Mouse (Mus musculus) stomach, postnatal 0 days (tissue): ENCODE measurements around the gene Cyp4a12b. TPM values are rescaled to one million over a fixed set of nuclear protein-coding genes. Genes with fewer than 3 reads are reported as not detected.
A peak's percentile ranks its signal among the peaks of the same experiment; 100 is the strongest.
"Not testable (repeated sequence)": the region's sequence is repeated elsewhere in the genome, so short reads cannot be mapped to it uniquely, and the experiment has no call there.

Experiments used
- ATAC-seq: fragments of 200-750 bp; cut with Nextera tagmentation; 2 replicates; pipeline ENCODE4 v1.8.0; 2017; ENCODE audit not compliant: low FRiP score, low TSS enrichment
- DNase-seq: peaks from one replicate; pipeline ENCODE4 v3.0.0-alpha.2; 2016; ENCODE audit warnings: low spot score
- H3K27ac ChIP-seq: fragments of 300-500 bp; sonication (generic); replicated peaks from 2 replicates; pipeline ENCODE4 v1.5.1; 2014; ENCODE audit warnings: mild to moderate bottlenecking, control low read depth
- H3K27me3 ChIP-seq: fragments of 300-500 bp; sonication (generic); 2 replicates; pipeline ENCODE4 v1.6.1; 2014; ENCODE audit warnings: low read length; ENCODE audit not compliant: control insufficient read depth, insufficient read depth
- H3K36me3 ChIP-seq: fragments of 300-500 bp; sonication (generic); 2 replicates; pipeline ENCODE4 v1.6.1; 2014; ENCODE audit warnings: low read length, mixed read lengths; ENCODE audit not compliant: control insufficient read depth, insufficient read depth
- H3K4me1 ChIP-seq: fragments of 300-500 bp; sonication (generic); replicated peaks from 2 replicates; pipeline ENCODE4 v1.6.1; 2014; ENCODE audit warnings: antibody characterized with exemption; ENCODE audit not compliant: control insufficient read depth, insufficient read depth
- H3K4me2 ChIP-seq: fragments of 300-500 bp; sonication (generic); replicated peaks from 2 replicates; pipeline ENCODE4 v1.6.1; 2014; ENCODE audit warnings: low read depth, mild to moderate bottlenecking, control low read depth, moderate library complexity
- H3K4me3 ChIP-seq: fragments of 300-500 bp; sonication (generic); 2 replicates; pipeline ENCODE4 v1.5.1; 2014; ENCODE audit warnings: low read depth, low read length, control low read depth
- H3K9ac ChIP-seq: fragments of 300-500 bp; sonication (generic); 2 replicates; pipeline ENCODE4 v1.6.1; 2014; ENCODE audit warnings: mild to moderate bottlenecking, low read length, control low read depth, mixed read lengths
- H3K9me3 ChIP-seq: fragments of 300-500 bp; sonication (generic); 2 replicates; pipeline ENCODE4 v1.6.1; 2016; ENCODE audit warnings: low read length; ENCODE audit not compliant: control insufficient read depth
- CTCF ChIP-seq: IDR thresholded peaks from 2 replicates; pipeline ENCODE4 v1.5.1; 2016; ENCODE audit warnings: antibody characterized with exemption, low read depth, mild to moderate bottlenecking, moderate library complexity
- EP300 ChIP-seq: optimal IDR thresholded peaks from 2 replicates; pipeline ENCODE3; 2016; ENCODE audit warnings: antibody characterized with exemption
- WGBS: fragments of 180-500 bp; shearing (Covaris S2); extraction: QIAGEN DNeasy Blood & Tissue Kit; methylation state at CpG from one replicate; pipeline ENCODE4 v1.1.7; 2014; 5-methylcytosine and 5-hydroxymethylcytosine counted together
- polyA plus RNA-seq: library from polyadenylated mRNA; unstranded; fragments of >200 nt; fragmentation: Nextera tagmentation; extraction: Ambion mirVana; gene quantifications from 2 replicates; pipeline ENCODE4 v1.2.1, GENCODE M21; 2015

The Cyp4a12b gene
- polyA plus RNA-seq: not detected in 2 replicates

GRCm38 (mm10) chr4:115411324-115411723 is at the start of gene Cyp4a12b:
Gene Cyp4a12b, plus strand, starts transcription at chr4:115411624.
- not testable (repeated sequence) for H3K4me1 ChIP-seq, H3K9me3 ChIP-seq, H3K27me3 ChIP-seq, DNase-seq, H3K4me2 ChIP-seq, H3K4me3 ChIP-seq, ATAC-seq, H3K36me3 ChIP-seq, H3K9ac ChIP-seq, H3K27ac ChIP-seq

DNA sequence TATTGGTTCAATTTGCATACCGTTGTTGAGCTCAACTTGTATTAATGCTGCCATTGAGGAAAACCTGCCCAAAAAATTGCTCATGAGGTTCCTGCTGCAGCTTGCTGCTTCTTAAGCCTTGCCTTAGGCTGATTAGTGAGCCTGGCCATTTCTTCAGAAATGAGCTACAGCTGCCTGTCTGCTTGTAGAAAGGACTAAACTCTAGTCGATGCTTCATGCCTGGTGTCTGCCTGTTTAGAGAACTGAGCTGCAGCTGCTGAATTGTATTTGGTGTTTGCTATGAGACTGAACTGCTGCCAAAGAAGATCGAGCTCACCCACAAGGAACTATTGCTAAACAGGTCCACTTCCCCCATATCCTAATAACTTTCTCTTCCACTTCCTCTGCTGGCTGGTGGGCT is 45.8 kb upstream of the Cyp4a12b start:
- ATAC-seq, H3K9ac ChIP-seq, H3K4me1 ChIP-seq, H3K27ac ChIP-seq, H3K27me3 ChIP-seq, H3K9me3 ChIP-seq, H3K36me3 ChIP-seq, DNase-seq, H3K4me3 ChIP-seq, H3K4me2 ChIP-seq: not testable (repeated sequence)
- WGBS: 69% methylated on average over 3 of the region's 3 CpGs

DNA sequence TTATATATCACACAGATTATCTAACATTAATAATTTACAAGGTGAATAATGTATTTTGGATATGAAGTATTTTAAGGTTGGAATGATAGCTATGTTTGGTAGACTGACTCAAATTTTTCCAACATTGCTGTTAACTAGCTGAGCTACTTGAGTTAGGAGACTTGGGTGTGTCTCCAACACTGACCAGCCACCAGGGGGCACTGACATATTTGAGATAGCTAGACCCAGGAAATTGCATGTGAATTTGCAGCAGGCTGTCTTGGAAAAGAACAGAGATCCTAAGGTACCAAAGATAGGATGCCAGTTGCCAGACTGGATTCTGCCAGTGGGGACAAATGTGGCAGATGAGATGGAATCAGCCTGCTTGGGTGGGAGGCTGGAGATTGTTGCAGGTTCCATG is 43.4 kb upstream of the Cyp4a12b start:
- H3K27me3 ChIP-seq, H3K36me3 ChIP-seq, ATAC-seq, H3K9me3 ChIP-seq, H3K4me2 ChIP-seq, H3K9ac ChIP-seq, H3K4me1 ChIP-seq, DNase-seq, H3K4me3 ChIP-seq, H3K27ac ChIP-seq: not testable (repeated sequence)
- peak; percentile 46 for TF ChIP-seq CTCF

GRCm38 (mm10) chr4:115396256-115396655 is 15.2 kb upstream of the Cyp4a12b start:
- not testable (repeated sequence) for H3K27me3 ChIP-seq, H3K4me2 ChIP-seq, ATAC-seq, H3K9me3 ChIP-seq, H3K4me1 ChIP-seq, H3K9ac ChIP-seq, H3K4me3 ChIP-seq, H3K27ac ChIP-seq, H3K36me3 ChIP-seq, DNase-seq
- 77% methylated on average over 2 of the region's 2 CpGs for WGBS

GRCm38 (mm10) chr4:115396950-115397349 is 14.5 kb upstream of the Cyp4a12b start:
- not testable (repeated sequence) for ATAC-seq, DNase-seq, H3K9ac ChIP-seq, H3K4me2 ChIP-seq, H3K4me3 ChIP-seq, H3K36me3 ChIP-seq, H3K27ac ChIP-seq, H3K4me1 ChIP-seq, H3K9me3 ChIP-seq, H3K27me3 ChIP-seq

DNA sequence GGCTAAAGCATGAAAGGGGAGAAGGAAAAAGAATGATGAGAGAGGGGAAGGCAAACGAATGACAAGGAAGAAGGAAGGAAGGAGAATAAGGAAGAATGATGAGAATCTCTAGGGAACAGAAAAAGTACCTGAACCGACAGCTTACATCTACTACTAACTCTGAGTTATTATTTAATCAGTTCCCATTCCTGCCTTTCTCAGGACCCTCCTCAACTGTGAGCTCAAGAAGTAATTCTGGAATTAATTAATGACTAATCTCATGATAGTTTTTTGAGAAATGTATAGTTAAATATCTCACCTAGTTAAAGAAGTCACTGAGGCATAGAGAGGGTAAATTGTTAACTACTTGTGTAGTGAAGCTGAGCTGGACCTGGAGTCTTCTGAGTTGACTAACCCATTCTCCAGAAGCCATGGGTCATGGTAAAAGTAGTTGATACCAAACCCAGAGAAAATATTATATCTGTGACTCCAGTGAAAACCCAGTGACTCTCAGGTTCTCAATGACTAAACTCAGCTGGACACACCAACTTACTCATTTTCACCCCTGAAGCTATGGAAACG is 39.2 kb downstream of the Cyp4a12b start:
- 56% methylated on average over 3 of the region's 3 CpGs for WGBS
- H3K4me1 ChIP-seq: no peaks in the 10 kb centered on the region
- no peak overlapping the region for H3K9ac ChIP-seq
- no peak overlapping the region for H3K4me3 ChIP-seq
- no peaks in the 10 kb centered on the region for H3K9me3 ChIP-seq
- no peak overlapping the region for H3K4me2 ChIP-seq
- no peaks in the 10 kb centered on the region for H3K36me3 ChIP-seq
- DNase-seq (no peak), ATAC-seq (no peak)
- no peak overlapping the region for H3K27ac ChIP-seq
- H3K27me3 ChIP-seq: no peaks in the 10 kb centered on the region
- TF ChIP-seq CTCF (no peak), EP300 (no peak)

- Histone ChIP-seq H3K9me3 (no peaks in the 10 kb centered on the region), H3K4me3 (no peak within 1 kb of the TSS), H3K4me2 (no peak within 1 kb of the TSS), H3K9ac (no peak within 1 kb of the TSS), H3K27me3 (no peaks in the 10 kb centered on the region), H3K4me1 (no peaks in the 10 kb centered on the region), H3K27ac (no peak within 1 kb of the TSS), H3K36me3 (no peaks in the 10 kb centered on the region)
- no peak for DNase-seq
- 58% methylated on average over 3 of the region's 3 CpGs for WGBS
- no peak for ATAC-seq
- TF ChIP-seq EP300: no peak
- TF ChIP-seq CTCF: no peak
Observed at GRCm38 (mm10) chr4:115452304-115452703, 40.9 kb downstream of the Cyp4a12b start, which contains the start of gene Cyp4a30b. Gene Cyp4a30b, plus strand, starts transcription at chr4:115452604.

DNA sequence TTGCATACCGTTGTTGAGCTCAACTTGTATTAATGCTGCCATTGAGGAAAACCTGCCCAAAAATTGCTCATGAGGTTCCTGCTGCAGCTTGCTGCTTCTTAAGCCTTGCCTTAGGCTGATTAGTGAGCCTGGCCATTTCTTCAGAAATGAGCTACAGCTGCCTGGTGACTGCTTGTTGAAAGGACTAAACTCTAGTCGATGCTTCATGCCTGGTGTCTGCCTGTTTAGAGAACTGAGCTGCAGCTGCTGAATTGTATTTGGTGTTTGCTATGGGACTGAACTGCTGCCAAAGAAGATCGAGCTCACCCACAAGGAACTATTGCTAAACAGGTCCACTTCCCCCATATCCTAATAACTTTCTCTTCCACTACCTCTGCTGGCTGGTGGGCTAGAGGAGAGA is 62.2 kb downstream of the Cyp4a12b start:
- ATAC-seq, H3K9me3 ChIP-seq, H3K4me2 ChIP-seq, DNase-seq, H3K27ac ChIP-seq, H3K9ac ChIP-seq, H3K4me3 ChIP-seq, H3K36me3 ChIP-seq, H3K4me1 ChIP-seq, H3K27me3 ChIP-seq: not testable (repeated sequence)
- 57% methylated on average over 3 of the region's 3 CpGs for WGBS
